Mouse (Mus musculus): ENCODE data around the gene Gm20388.

- TF ChIP-seq GATA1 (IDR thresholded peaks at IDR 0.05; ENCODE audit: low read length) (no peak), TAL1 (IDR thresholded peaks at IDR 0.05; ENCODE audit: low read length) (no peak)
Measured at GRCm38 (mm10) chr8:123799434-123799833, 3888.8 kb downstream of the Gm20388 start.

All from erythroblast, embryonic 14.5 days (primary cell).